Mouse (Mus musculus): ENCODE data around the gene Zfp81. TPM values are rescaled to one million over a fixed set of nuclear protein-coding genes. Genes with fewer than 3 reads are reported as not detected.
"Not testable (repeated sequence)": the region's sequence is repeated elsewhere in the genome, so short reads cannot be mapped to it uniquely, and the experiment has no call there.

The Zfp81 gene
- total RNA-seq (2021), result 10 to 100 TPM; 20.3 to 21.4 TPM

- DNase-seq (ENCODE audit: extremely low spot score in 1 of 2, low spot score in 1 of 2), result peak; percentile 68 to 71
Observed at GRCm38 (mm10) chr17:33358411-33359384, at the start of gene Zfp81. Gene Zfp81, minus strand, starts transcription at chr17:33358878.

GRCm38 (mm10) chr17:33394182-33395034 is 35.7 kb upstream of the Zfp81 start, which contains the start of gene Zfp101:
Gene Zfp101, minus strand, starts transcription at chr17:33394641.
- DNase-seq (ENCODE audit: extremely low spot score in 1 of 2, low spot score in 1 of 2), result peak; percentile 65 to 72

GRCm38 (mm10) chr17:33392271-33392670 is 33.6 kb upstream of the Zfp81 start:
- no peak for DNase-seq (ENCODE audit: extremely low spot score in 1 of 2, low spot score in 1 of 2)

GRCm38 (mm10) chr17:33385705-33386104 is 27.0 kb upstream of the Zfp81 start:
- no peak for DNase-seq (ENCODE audit: extremely low spot score in 1 of 2, low spot score in 1 of 2)

- DNase-seq (ENCODE audit: extremely low spot score in 1 of 2, low spot score in 1 of 2), result no peak
Observed at GRCm38 (mm10) chr17:33372795-33373194, 14.1 kb upstream of the Zfp81 start.

DNA sequence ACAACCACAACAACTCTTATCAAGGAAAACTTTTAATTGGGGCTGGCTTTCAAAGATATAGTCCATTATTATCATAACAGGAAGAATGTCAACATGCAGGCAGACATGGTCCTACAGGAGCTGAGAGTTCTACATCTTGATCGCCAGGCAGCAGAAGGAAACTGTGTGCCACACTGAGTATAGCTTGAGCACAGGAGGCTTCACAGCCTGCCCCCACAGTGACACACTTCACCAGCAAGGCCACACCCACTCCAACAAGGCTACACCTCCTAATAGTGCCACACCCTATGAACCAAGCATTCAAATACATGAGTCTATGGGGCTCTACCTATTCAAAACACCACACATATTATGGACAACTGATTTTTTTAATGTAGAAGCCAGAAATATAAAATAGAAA is 5.7 kb downstream of the Zfp81 start:
- no peak for DNase-seq (ENCODE audit: extremely low spot score in 1 of 2, low spot score in 1 of 2)

- DNase-seq (ENCODE audit: extremely low spot score in 1 of 2, low spot score in 1 of 2), result not testable (repeated sequence)
Observed at GRCm38 (mm10) chr17:33289876-33290149, 68.9 kb downstream of the Zfp81 start.

- DNase-seq (ENCODE audit: extremely low spot score in 1 of 2, low spot score in 1 of 2), result not testable (repeated sequence)
Observed at GRCm38 (mm10) chr17:33289039-33289875, 69.4 kb downstream of the Zfp81 start, which contains the start of gene Zfp955b. Gene Zfp955b, plus strand, starts transcription at chr17:33289544.

Other genes starting within 250 kb of the Zfp81 start
- 1 to 10 TPM; 2.4 to 3.3 TPM for gene Morc2b, start 219.2 kb downstream of the Zfp81 start, total RNA-seq (2021)
- gene Olfr55, start 190.4 kb downstream of the Zfp81 start, total RNA-seq (2021), result not detected
- gene Olfr239, start 167.6 kb downstream of the Zfp81 start, total RNA-seq (2021), result not detected
- gene Olfr1564, start 137.2 kb downstream of the Zfp81 start, total RNA-seq (2021), result under 1 TPM; 0.34 to 0.96 TPM
- 10 to 100 TPM; 11.3 to 13.1 TPM for gene Zfp955a, start 103.7 kb downstream of the Zfp81 start, total RNA-seq (2021)
- gene Olfr63, start 94.2 kb downstream of the Zfp81 start, total RNA-seq (2021), result not detected
- gene Zfp955b, start 69.3 kb downstream of the Zfp81 start, total RNA-seq (2021), result 10 to 100 TPM; 31.3 to 31.6 TPM
- 10 to 100 TPM in 1 of 2 experiments, 1 to 10 TPM in 1; 9.1 to 16.1 TPM for gene Zfp101, start 35.8 kb upstream of the Zfp81 start, total RNA-seq (2021)
- gene Actl9, start 74.0 kb upstream of the Zfp81 start, total RNA-seq (2021), result not detected
- 10 to 100 TPM; 24.5 to 36.0 TPM for gene Adamts10, start 165.3 kb upstream of the Zfp81 start, total RNA-seq (2021)
- gene Myo1f, start 196.8 kb upstream of the Zfp81 start, total RNA-seq (2021), result 1 to 10 TPM; 1.8 to 2.0 TPM